Mouse (Mus musculus) R1 (cell line): ENCODE measurements at regions not wholly inside any gene's neighbourhood (a gene's known extent, or its start where the extent isn't known, plus 50 kb on each side); places are given as distances from the start of the nearest gene placed in this dataset.

Experiments
- DNase-seq: peaks from one replicate; pipeline ENCODE4 v3.0.0-alpha.2; 2018; ENCODE audit warnings: low read depth, low spot score

GRCm38 (mm10) chr5:73729646-73730045 is 78.5 kb downstream of the Spata18 start:
- DNase-seq = peak; percentile 18

- DNase-seq = no peak
Measured at GRCm38 (mm10) chr5:73731423-73731822, 80.2 kb downstream of the Spata18 start.

GRCm38 (mm10) chr5:73731991-73732565 is 80.9 kb downstream of the Spata18 start:
- no peak for DNase-seq

GRCm38 (mm10) chr5:73740766-73741165 is 89.6 kb downstream of the Spata18 start:
- DNase-seq = no peak

- DNase-seq = no peak
Measured at GRCm38 (mm10) chr5:73741441-73741840, 90.3 kb downstream of the Spata18 start.

GRCm38 (mm10) chr5:73743953-73744352 is 92.8 kb downstream of the Spata18 start:
- DNase-seq = no peak

GRCm38 (mm10) chr5:73749791-73750190 is 98.6 kb downstream of the Spata18 start:
- no peak for DNase-seq

- DNase-seq = no peak
Measured at GRCm38 (mm10) chr5:73752225-73752644, 101.1 kb downstream of the Spata18 start.

GRCm38 (mm10) chr5:73753827-73754226 is 102.6 kb downstream of the Spata18 start:
- DNase-seq = no peak

- no peak for DNase-seq
Measured at GRCm38 (mm10) chr5:73758534-73758933, 107.4 kb downstream of the Spata18 start.

- no peak for DNase-seq
Measured at GRCm38 (mm10) chr5:73761236-73761635, 110.1 kb downstream of the Spata18 start.

- peak; percentile 43 for DNase-seq
Measured at GRCm38 (mm10) chr5:73761709-73762108, 110.5 kb downstream of the Spata18 start.

GRCm38 (mm10) chr5:73764226-73764625 is 113.0 kb downstream of the Spata18 start:
- DNase-seq = no peak

- no peak for DNase-seq
Measured at GRCm38 (mm10) chr5:73765466-73765865, 114.3 kb downstream of the Spata18 start.

GRCm38 (mm10) chr5:73768253-73768652 is 117.1 kb downstream of the Spata18 start:
- DNase-seq = no peak

- peak; percentile 10 for DNase-seq
Measured at GRCm38 (mm10) chr5:73775775-73776548, 124.8 kb downstream of the Spata18 start.

GRCm38 (mm10) chr5:73777282-73777921 is 126.2 kb downstream of the Spata18 start:
- no peak for DNase-seq

- peak; percentile 55 for DNase-seq
Measured at GRCm38 (mm10) chr5:73781190-73781940, 130.2 kb downstream of the Spata18 start.

GRCm38 (mm10) chr5:73782214-73783091 is 131.3 kb downstream of the Spata18 start:
- DNase-seq = peak; percentile 48

- DNase-seq = no peak
Measured at GRCm38 (mm10) chr5:73787275-73787674, 136.1 kb downstream of the Spata18 start.

- no peak for DNase-seq
Measured at GRCm38 (mm10) chr5:73792216-73792615, 141.0 kb downstream of the Spata18 start.
